Mouse (Mus musculus) embryo, embryonic 9.5 days (tissue): ENCODE measurements around the gene Arfgef3.

Source experiments
- DNase-seq: peaks from one replicate; pipeline ENCODE4 v3.0.0-alpha.2; 2017; ENCODE audit errors: extremely low spot score

Gene Arfgef3

GRCm38 (mm10) chr10:18743286-18744142 is at the start of gene Arfgef3:
TSS of gene Arfgef3 (minus strand) at chr10:18743949.
- DNase-seq: peak; percentile 47

DNA sequence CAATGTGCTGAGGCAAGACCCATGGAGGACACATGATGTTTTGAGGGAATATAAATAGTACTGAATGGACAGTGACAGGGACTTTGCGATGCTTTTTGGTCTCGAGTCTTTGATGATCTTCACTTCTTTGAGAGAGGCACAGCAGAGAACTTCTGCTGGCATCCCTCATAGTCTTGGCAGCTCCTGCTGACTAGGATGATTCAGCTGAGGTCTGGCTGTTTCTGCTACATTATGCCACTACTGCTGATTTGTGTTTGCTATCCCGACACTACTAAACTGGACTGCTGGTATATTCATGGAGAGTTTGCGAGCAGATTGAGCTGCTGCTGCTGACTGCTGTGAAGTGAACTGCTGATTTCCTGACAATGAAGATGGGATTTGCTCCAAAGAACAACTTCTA is 46.3 kb upstream of the Arfgef3 start:
- no peak for DNase-seq

DNA sequence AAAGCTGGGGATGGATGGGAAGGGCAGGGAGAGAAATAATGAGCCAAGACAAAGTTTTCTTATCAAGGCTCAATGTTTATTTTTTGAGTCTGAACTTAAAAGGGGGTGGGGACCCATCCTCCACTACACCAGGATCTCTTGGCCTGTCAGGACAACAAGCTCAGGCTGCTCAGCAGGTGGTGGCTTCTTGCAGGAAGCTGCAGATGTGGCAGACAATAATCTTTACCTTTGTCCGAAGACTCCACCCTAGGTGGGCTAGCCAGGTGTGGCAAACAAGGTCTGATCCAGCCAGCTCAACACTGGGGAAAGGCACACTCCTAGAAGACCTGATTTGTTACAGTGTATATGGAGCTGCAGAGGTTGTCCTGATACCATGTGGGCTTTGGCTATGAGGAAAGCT is 44.9 kb upstream of the Arfgef3 start:
- no peak for DNase-seq

DNA sequence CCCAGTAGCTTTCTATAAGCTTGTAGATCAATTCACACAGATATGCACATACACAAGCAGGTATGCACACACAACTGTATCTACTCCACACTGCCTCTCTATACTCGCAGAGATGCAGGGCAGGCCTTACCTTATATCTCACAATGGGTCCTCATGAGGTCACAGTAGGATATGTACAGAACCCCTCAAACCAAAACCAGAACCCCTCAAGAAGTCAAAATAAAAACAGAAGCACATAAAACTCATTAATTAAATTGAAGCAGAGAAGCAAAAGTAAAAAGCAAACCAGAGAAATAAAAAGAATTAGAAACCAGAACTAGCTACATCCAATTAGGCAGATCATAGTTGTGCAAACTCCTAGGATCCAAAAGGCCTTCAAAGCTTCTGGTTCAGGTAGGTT is 42.9 kb upstream of the Arfgef3 start, which contains the start of gene Gm4922:
TSS of gene Gm4922 (minus strand) at position 101 of the 400 bp plus-strand sequence.
- DNase-seq: no peak

GRCm38 (mm10) chr10:18777546-18777945 is 33.8 kb upstream of the Arfgef3 start:
- DNase-seq: no peak

- no peak for DNase-seq
These were observed 28.9 kb upstream of the Arfgef3 start for GRCm38 (mm10) chr10:18772537-18773179.

GRCm38 (mm10) chr10:18769909-18770308 is 26.2 kb upstream of the Arfgef3 start:
- DNase-seq: no peak

DNA sequence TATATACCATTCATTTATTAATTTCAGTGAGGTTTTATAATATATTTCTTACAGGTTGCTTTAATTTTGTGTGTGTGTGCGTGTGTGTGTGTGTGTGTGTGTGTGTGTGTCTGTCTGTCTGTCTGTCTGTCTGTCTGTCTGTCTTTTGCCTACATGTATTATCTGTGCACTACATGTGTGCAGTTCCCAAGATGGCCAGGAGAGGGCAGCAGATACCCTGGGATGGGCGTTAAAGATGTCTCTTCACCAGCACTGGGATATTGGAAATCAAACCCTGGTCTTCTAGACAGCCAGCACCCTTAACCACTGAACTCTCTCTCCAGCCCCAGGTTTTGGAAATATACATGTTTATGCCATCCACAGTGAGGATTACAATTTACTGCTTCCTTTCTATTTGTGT is 16.5 kb upstream of the Arfgef3 start:
- peak; percentile 64 for DNase-seq

GRCm38 (mm10) chr10:18750057-18750456 is 6.3 kb upstream of the Arfgef3 start:
- DNase-seq: no peak

DNA sequence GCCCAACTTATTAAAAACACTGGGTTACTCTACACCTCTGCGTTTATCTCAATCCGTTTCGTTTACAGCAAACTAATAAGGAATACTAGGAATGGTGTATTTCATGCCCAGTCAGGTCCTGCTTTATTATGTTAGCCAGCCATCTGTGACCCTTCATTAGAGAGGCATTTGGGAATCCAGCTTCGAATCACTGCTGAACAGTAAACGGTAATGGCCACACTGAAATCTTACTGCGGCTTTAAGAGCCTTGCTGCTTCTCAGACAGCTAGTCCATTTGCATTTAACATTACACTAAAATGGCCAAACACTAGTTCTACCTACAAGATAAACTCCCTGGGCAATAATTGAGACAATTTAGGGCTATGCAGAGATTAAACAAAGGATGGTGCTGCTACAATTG is 1.7 kb downstream of the Arfgef3 start:
- DNase-seq: no peak

GRCm38 (mm10) chr10:18741024-18741423 is 2.7 kb downstream of the Arfgef3 start:
- no peak for DNase-seq

DNA sequence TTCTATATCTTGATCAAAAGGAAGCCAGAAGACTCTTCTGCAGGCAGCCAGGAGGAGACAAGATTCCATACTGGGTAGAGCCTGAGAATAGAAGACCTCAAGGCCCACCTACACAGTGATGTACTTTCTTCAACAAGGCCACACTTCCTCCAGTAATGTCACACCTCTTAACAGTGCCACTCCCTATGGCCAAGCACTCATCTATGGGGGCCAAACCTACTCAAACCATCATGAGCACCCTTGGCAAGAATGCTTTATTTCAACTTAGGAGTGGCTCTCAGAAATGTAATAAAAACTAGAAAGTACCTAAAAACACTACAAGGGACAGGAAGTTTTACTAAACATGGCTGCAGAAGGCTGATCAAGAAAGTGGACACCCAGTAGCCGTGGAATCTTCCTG is 15.2 kb downstream of the Arfgef3 start:
- no peak for DNase-seq

DNA sequence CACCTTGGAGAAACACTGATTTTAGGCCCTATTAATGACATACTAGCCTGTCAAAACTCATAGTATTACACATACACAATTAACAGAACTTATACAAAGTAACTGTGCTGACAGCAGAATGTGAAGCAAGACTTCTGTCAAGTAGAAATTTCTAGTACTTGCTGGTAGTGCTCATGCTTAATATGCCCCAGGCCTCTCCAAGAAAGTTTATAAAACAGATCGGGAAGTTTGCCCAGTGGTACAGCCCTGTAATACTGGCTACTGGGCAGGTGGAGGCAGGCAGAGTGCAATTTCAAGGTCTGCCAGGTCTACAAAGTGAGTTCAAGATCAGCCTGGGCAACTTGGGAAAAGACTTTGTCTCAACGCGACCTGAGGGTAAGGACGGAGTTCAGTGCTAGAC is 32.3 kb downstream of the Arfgef3 start:
- no peak for DNase-seq

GRCm38 (mm10) chr10:18710949-18711348 is 32.8 kb downstream of the Arfgef3 start:
- no peak for DNase-seq

GRCm38 (mm10) chr10:18709836-18710235 is 33.9 kb downstream of the Arfgef3 start:
- DNase-seq: no peak

GRCm38 (mm10) chr10:18708641-18709040 is 35.1 kb downstream of the Arfgef3 start:
- no peak for DNase-seq

- DNase-seq: no peak
These were observed 39.2 kb downstream of the Arfgef3 start for GRCm38 (mm10) chr10:18704393-18705120.

DNA sequence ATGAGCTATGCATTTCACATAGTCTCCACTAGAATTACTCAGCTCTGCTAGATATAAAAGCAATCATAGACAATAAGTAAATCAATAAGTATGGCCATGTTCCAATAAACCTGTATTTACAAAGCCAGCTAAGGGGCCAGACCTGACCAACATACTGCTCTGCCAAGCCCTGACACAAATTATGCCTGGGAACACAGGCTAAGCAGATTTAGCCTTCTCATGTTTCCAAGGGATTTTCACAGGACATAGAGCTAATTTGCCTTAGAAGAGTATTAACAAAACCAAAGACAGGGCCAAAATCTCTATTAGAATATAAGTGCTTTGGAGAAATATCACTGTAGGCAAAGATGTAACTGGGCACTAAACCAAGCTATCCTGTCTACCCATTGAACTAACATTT is 42.2 kb downstream of the Arfgef3 start:
- no peak for DNase-seq

DNA sequence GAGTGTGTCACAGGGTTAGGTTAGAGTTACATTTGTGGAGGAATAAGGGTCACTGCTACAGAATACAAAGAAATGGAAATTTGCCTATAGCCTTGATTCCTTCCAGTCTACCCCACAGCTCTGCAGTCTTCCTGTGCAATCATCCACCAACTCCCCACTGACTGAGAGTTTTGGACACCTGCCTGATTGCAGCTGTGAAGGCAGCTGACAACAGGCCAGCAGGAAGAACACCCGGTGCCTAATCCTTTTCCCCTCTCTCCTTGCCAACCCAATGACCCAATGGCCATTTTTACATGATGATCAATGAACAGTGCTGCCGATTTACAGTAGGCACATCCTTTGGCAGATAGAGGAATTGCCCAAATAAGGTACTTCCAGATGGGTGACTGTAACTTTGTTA is 43.6 kb downstream of the Arfgef3 start:
- no peak for DNase-seq

- no peak for DNase-seq
These were observed 44.6 kb downstream of the Arfgef3 start for GRCm38 (mm10) chr10:18699151-18699550.

GRCm38 (mm10) chr10:18696461-18696860 is 47.3 kb downstream of the Arfgef3 start:
- no peak for DNase-seq

- DNase-seq: no peak
These were observed 55.5 kb downstream of the Arfgef3 start for GRCm38 (mm10) chr10:18688234-18688633.
